Mouse (Mus musculus): ENCODE results near the gene Mthfd2.
A peak's percentile ranks its signal among the peaks of the same experiment; 100 is the strongest.
"Not testable (repeated sequence)": the region's sequence is repeated elsewhere in the genome, so short reads cannot be mapped to it uniquely, and the experiment has no call there.

Gene Mthfd2

GRCm38 (mm10) chr6:83325525-83326393 lies at the start of gene Mthfd2, which contains the start of gene Mob1a:
Mthfd2 (minus strand) TSS chr6:83325908.
Mob1a (plus strand) TSS chr6:83326016.
- peak; percentile 95 for DNase-seq

- no peak for DNase-seq
Measured at GRCm38 (mm10) chr6:83373704-83374300, 48.1 kb upstream of the Mthfd2 start.

GRCm38 (mm10) chr6:83371350-83371749 lies 45.6 kb upstream of the Mthfd2 start:
- DNase-seq, result no peak

GRCm38 (mm10) chr6:83370316-83370965 lies 44.7 kb upstream of the Mthfd2 start:
- peak; percentile 79 for DNase-seq

GRCm38 (mm10) chr6:83363075-83363474 lies 37.4 kb upstream of the Mthfd2 start:
- peak; percentile 58 for DNase-seq

- DNase-seq, result no peak
Measured at GRCm38 (mm10) chr6:83361523-83362248, 36.0 kb upstream of the Mthfd2 start.

GRCm38 (mm10) chr6:83357436-83357835 lies 31.7 kb upstream of the Mthfd2 start:
- DNase-seq, result peak; percentile 30

- DNase-seq, result peak; percentile 82
Measured at GRCm38 (mm10) chr6:83356569-83357138, 30.9 kb upstream of the Mthfd2 start.

GRCm38 (mm10) chr6:83354856-83355781 lies 29.4 kb upstream of the Mthfd2 start:
- peak; percentile 56 for DNase-seq

- peak; percentile 97 for DNase-seq
Measured at GRCm38 (mm10) chr6:83352666-83353410, 27.1 kb upstream of the Mthfd2 start.

GRCm38 (mm10) chr6:83351490-83352160 lies 25.9 kb upstream of the Mthfd2 start:
- DNase-seq, result peak; percentile 44

GRCm38 (mm10) chr6:83350851-83351405 lies 25.2 kb upstream of the Mthfd2 start:
- DNase-seq, result peak; percentile 53

- DNase-seq, result peak; percentile 29
Measured at GRCm38 (mm10) chr6:83350172-83350571, 24.5 kb upstream of the Mthfd2 start.

GRCm38 (mm10) chr6:83349274-83349958 lies 23.7 kb upstream of the Mthfd2 start:
- DNase-seq, result peak; percentile 91

- DNase-seq, result no peak
Measured at GRCm38 (mm10) chr6:83348873-83349272, 23.2 kb upstream of the Mthfd2 start, which contains the start of gene Bola3. Bola3 (plus strand) TSS chr6:83349147.

- DNase-seq, result peak; percentile 18
Measured at GRCm38 (mm10) chr6:83347916-83348315, 22.2 kb upstream of the Mthfd2 start.

GRCm38 (mm10) chr6:83345285-83345684 lies 19.6 kb upstream of the Mthfd2 start:
- DNase-seq, result not testable (repeated sequence)

- no peak for DNase-seq
Measured at GRCm38 (mm10) chr6:83342957-83343356, 17.2 kb upstream of the Mthfd2 start.

GRCm38 (mm10) chr6:83341387-83341786 lies 15.7 kb upstream of the Mthfd2 start:
- no peak for DNase-seq

Measured in cerebellum, adult 9-11 months (tissue).